Mouse (Mus musculus) liver, adult 2 months (tissue): ENCODE data around the gene Atxn2l. TPM values are rescaled to one million over a fixed set of nuclear protein-coding genes. Genes with fewer than 3 reads are reported as not detected.

Experiments
- DNase-seq: peaks from one replicate; pipeline ENCODE4 v3.0.0-alpha.2; 2011; ENCODE audit warnings: low read depth, low spot score; ENCODE audit errors: extremely low read depth
- H3K27ac ChIP-seq: fragments of 200-500 bp; replicated peaks from 2 replicates; pipeline ENCODE4 v1.5.1; 2012; ENCODE audit warnings: low read depth, mild to moderate bottlenecking, control low read depth, inconsistent platforms, low read length; ENCODE audit not compliant: insufficient read depth
- H3K27me3 ChIP-seq: fragments of 200-500 bp; 2 replicates; pipeline ENCODE4 v1.6.1; 2012; ENCODE audit warnings: mild to moderate bottlenecking, moderate library complexity, low read length, inconsistent platforms; ENCODE audit not compliant: control insufficient read depth, insufficient read depth
- H3K36me3 ChIP-seq: fragments of 200-500 bp; 2 replicates; pipeline ENCODE4 v1.6.1; 2012; ENCODE audit warnings: low read length, inconsistent platforms; ENCODE audit not compliant: control insufficient read depth, insufficient read depth
- H3K4me1 ChIP-seq: fragments of 200-500 bp; 2 replicates; pipeline ENCODE4 v1.6.1; 2011; ENCODE audit warnings: low read length; ENCODE audit not compliant: control insufficient read depth, insufficient read depth
- H3K4me3 ChIP-seq: fragments of 200-500 bp; 2 replicates; pipeline ENCODE4 v1.5.1; 2011; ENCODE audit warnings: low read depth, mild to moderate bottlenecking, control low read depth, low read length, moderate library complexity; ENCODE audit not compliant: insufficient read depth
- H3K79me2 ChIP-seq: fragments of 200-500 bp; 2 replicates; pipeline ENCODE4 v1.6.1; 2012; ENCODE audit warnings: inconsistent platforms, mild to moderate bottlenecking, low read length, moderate library complexity; ENCODE audit not compliant: control insufficient read depth, insufficient read depth
- H3K9ac ChIP-seq: fragments of 200-500 bp; 2 replicates; pipeline ENCODE4 v1.6.1; 2012; ENCODE audit warnings: low read depth, mild to moderate bottlenecking, control low read depth, inconsistent platforms, low read length
- CTCF ChIP-seq: fragments of 200-500 bp; IDR thresholded peaks from 2 replicates; pipeline ENCODE4 v1.5.1; 2011; ENCODE audit warnings: low read depth, low read length, control low read depth
- POLR2A ChIP-seq: fragments of 200-500 bp; IDR thresholded peaks from 2 replicates; pipeline ENCODE4 v1.6.1; 2011; ENCODE audit warnings: low read length, control low read depth; ENCODE audit not compliant: insufficient read depth; ENCODE audit errors: extremely low read depth
- WGBS: fragments of 180-500 bp; shearing (Covaris S2); methylation state at CpG from one replicate; pipeline ENCODE4 v1.1.7; 2018; 5-methylcytosine and 5-hydroxymethylcytosine counted together
- polyA plus RNA-seq: library from polyadenylated mRNA; depleted of rRNA; stranded (reverse); fragments of >200 nt; gene quantifications from 2 replicates; pipeline ENCODE4 v1.2.3, GENCODE M21; 2012
- total RNA-seq: library from RNA; depleted of rRNA; stranded (reverse); fragments of >200 nt; gene quantifications from 2 replicates; pipeline ENCODE4 v1.2.3, GENCODE M21; 2014

The Atxn2l gene
- total and polyA plus RNA-seq, 2 experiments = 4.6 to 81.3 TPM

GRCm38 (mm10) chr7:126470077-126470476 is 33.2 kb downstream of the Atxn2l start:
- Histone ChIP-seq H3K4me1 (peaks cover 2% of the 10 kb centered on the region; the same call in 1 of the 2 replicates), H3K27me3 (no peaks in the 10 kb centered on the region), H3K4me3 (no peak overlapping the region), H3K9ac (no peak overlapping the region), H3K36me3 (peaks cover 6% of the 10 kb centered on the region; the same call in 1 of the 2 replicates), H3K79me2 (peaks cover 2% of the 10 kb centered on the region; the same call in 1 of the 2 replicates), H3K27ac (no peak overlapping the region)
- TF ChIP-seq POLR2A (no peak), CTCF (no peak)
- WGBS = 79% methylated on average over 6 of the region's 6 CpGs
- DNase-seq = no peak

- H3K27me3 ChIP-seq = no peaks in the 10 kb centered on the region
- no peak overlapping the region for H3K4me3 ChIP-seq
- peaks cover 6% of the 10 kb centered on the region; the same call in 1 of the 2 replicates for H3K36me3 ChIP-seq
- H3K27ac ChIP-seq = no peak overlapping the region
- no peaks in the 10 kb centered on the region for H3K4me1 ChIP-seq
- 93% methylated on average over 18 of the region's 18 CpGs for WGBS
- H3K9ac ChIP-seq = no peak overlapping the region
- no peak for DNase-seq
- TF ChIP-seq POLR2A = no peak
- H3K79me2 ChIP-seq = no peaks in the 10 kb centered on the region
Measured at GRCm38 (mm10) chr7:126467834-126468627, 35.2 kb downstream of the Atxn2l start.

GRCm38 (mm10) chr7:126467271-126467670 is 36.0 kb downstream of the Atxn2l start:
- H3K4me1 ChIP-seq = no peaks in the 10 kb centered on the region
- no peak overlapping the region for H3K27ac ChIP-seq
- no peak overlapping the region for H3K4me3 ChIP-seq
- H3K36me3 ChIP-seq = peaks cover 6% of the 10 kb centered on the region; the same call in 1 of the 2 replicates
- WGBS = 74% methylated on average over 5 of the region's 5 CpGs
- TF ChIP-seq POLR2A = no peak
- peak; percentile 66 for TF ChIP-seq CTCF
- H3K79me2 ChIP-seq = no peaks in the 10 kb centered on the region
- no peak for DNase-seq
- no peak overlapping the region for H3K9ac ChIP-seq
- no peaks in the 10 kb centered on the region for H3K27me3 ChIP-seq

GRCm38 (mm10) chr7:126466707-126467106 is 36.5 kb downstream of the Atxn2l start:
- Histone ChIP-seq H3K9ac (no peak overlapping the region), H3K79me2 (no peaks in the 10 kb centered on the region), H3K27ac (no peak overlapping the region), H3K36me3 (peaks cover 6% of the 10 kb centered on the region; the same call in 1 of the 2 replicates), H3K4me1 (no peaks in the 10 kb centered on the region), H3K27me3 (no peaks in the 10 kb centered on the region), H3K4me3 (no peak overlapping the region)
- 81% methylated on average over 5 of the region's 5 CpGs for WGBS
- no peak for DNase-seq
- TF ChIP-seq POLR2A (no peak), CTCF (no peak)

- Histone ChIP-seq H3K36me3 (peaks cover 6% of the 10 kb centered on the region; the same call in 1 of the 2 replicates), H3K9ac (no peak overlapping the region), H3K4me1 (no peaks in the 10 kb centered on the region), H3K27me3 (no peaks in the 10 kb centered on the region), H3K79me2 (no peaks in the 10 kb centered on the region), H3K27ac (no peak overlapping the region), H3K4me3 (no peak overlapping the region)
- WGBS = 84% methylated on average over 9 of the region's 9 CpGs
- TF ChIP-seq CTCF (no peak), POLR2A (no peak)
- DNase-seq = no peak
Measured at GRCm38 (mm10) chr7:126466116-126466515, 37.1 kb downstream of the Atxn2l start.
